Mouse (Mus musculus) testis, adult 2 months (tissue): ENCODE measurements around the gene Gchfr. TPM values are rescaled to one million over a fixed set of nuclear protein-coding genes. Genes with fewer than 3 reads are reported as not detected.

ENCODE experiments used
- H3K27ac ChIP-seq: fragments of 200-500 bp; 2 replicates; pipeline ENCODE4 v1.5.1; 2012; ENCODE audit warnings: low read depth, low read length; ENCODE audit not compliant: control insufficient read depth, insufficient read depth
- H3K27me3 ChIP-seq: fragments of 200-500 bp; 2 replicates; pipeline ENCODE4 v1.6.1; 2012; ENCODE audit warnings: mild to moderate bottlenecking, low read length, moderate library complexity; ENCODE audit not compliant: control insufficient read depth, insufficient read depth
- H3K36me3 ChIP-seq: fragments of 200-500 bp; 2 replicates; pipeline ENCODE4 v1.6.1; 2012; ENCODE audit warnings: mild to moderate bottlenecking, low read length; ENCODE audit not compliant: control insufficient read depth, insufficient read depth
- H3K4me1 ChIP-seq: fragments of 200-500 bp; 2 replicates; pipeline ENCODE4 v1.6.1; 2012; ENCODE audit warnings: low read length; ENCODE audit not compliant: control insufficient read depth, insufficient read depth
- H3K4me3 ChIP-seq: fragments of 200-500 bp; 2 replicates; pipeline ENCODE4 v1.5.1; 2012; ENCODE audit warnings: low read depth, mild to moderate bottlenecking, low read length, moderate library complexity, mixed read lengths; ENCODE audit not compliant: control insufficient read depth
- CTCF ChIP-seq: fragments of 200-500 bp; IDR thresholded peaks from 2 replicates; pipeline ENCODE4 v1.5.1; 2012; ENCODE audit warnings: low read depth, mild to moderate bottlenecking, inconsistent platforms, low read length, moderate library complexity; ENCODE audit not compliant: control insufficient read depth, insufficient read depth, insufficient replicate concordance
- POLR2A ChIP-seq: fragments of 200-500 bp; IDR thresholded peaks from 2 replicates; pipeline ENCODE4 v1.6.1; 2012; ENCODE audit warnings: low read depth, mild to moderate bottlenecking, inconsistent platforms, low read length, moderate library complexity; ENCODE audit not compliant: control insufficient read depth
- polyA plus RNA-seq: library from polyadenylated mRNA; depleted of rRNA; stranded (reverse); fragments of >200 nt; gene quantifications from 2 replicates; pipeline ENCODE4 v1.2.3, GENCODE M21; 2012

Gene Gchfr
- polyA plus RNA-seq, 1 experiment, result 6.4 TPM

DNA sequence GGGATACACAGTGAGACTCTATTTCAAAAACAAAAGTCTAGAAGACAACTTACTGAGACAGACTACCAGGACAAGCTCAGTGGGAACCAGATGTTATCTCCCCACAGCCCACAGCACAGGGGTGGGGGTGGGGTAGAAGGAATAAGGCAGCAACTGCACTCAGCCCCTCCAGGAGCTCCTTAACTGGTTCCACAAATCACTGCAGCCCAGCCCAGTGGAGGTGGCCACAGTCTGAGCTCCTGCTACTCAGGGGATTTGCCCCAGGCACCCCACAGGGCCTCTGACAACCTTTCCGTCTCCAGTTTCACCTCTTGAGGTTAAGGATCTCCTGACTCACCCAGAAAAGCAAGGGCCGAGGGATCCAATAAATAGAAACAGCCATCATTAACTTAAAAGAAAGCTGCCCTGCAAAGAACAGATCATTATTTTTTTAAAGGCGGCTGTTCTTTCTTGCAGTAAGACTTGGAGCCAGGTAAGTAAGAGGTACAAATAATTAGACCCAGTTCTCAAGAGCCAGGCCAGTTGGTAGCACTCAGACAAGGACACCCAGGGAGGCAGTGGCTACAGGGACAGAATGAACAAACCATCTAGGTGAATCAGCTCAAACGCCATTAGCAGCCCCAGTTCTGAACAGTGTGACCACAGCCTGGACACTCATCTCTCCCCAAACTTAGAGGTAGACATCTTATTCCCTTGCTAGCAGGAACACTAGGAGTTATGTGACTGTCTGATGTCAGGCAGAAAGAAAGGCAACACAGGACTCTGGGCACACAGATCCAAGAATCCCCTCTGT, 28.9 kb downstream of the Gchfr start:
- Histone ChIP-seq H3K4me1 (no peaks in the 10 kb centered on the region), H3K36me3 (no peaks in the 10 kb centered on the region), H3K27ac (no peak overlapping the region), H3K4me3 (no peak overlapping the region), H3K27me3 (no peaks in the 10 kb centered on the region)
- TF ChIP-seq CTCF, result no peak
- TF ChIP-seq POLR2A, result no peak

DNA sequence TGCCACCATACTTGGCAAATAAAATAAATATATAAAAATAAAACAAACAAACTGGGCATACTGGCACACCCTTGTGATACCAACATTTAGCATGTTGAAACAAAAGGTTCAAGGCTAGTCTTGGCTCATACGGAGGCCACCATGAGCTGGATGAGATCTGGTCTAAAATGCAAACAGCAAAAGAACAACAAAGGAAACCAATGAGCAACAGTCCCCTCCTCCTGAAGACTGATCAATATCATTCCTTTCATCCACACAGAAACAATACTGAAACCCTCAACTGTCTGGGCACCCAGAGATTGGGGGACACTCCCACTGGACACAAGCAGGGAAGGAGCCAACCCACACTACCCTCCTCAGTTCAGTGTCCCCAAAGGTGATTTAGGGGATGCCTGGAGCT, 29.9 kb downstream of the Gchfr start:
- Histone ChIP-seq H3K27me3 (no peaks in the 10 kb centered on the region), H3K4me1 (no peaks in the 10 kb centered on the region), H3K4me3 (no peak overlapping the region), H3K27ac (no peak overlapping the region), H3K36me3 (no peaks in the 10 kb centered on the region)
- TF ChIP-seq CTCF, result no peak
- no peak for TF ChIP-seq POLR2A

DNA sequence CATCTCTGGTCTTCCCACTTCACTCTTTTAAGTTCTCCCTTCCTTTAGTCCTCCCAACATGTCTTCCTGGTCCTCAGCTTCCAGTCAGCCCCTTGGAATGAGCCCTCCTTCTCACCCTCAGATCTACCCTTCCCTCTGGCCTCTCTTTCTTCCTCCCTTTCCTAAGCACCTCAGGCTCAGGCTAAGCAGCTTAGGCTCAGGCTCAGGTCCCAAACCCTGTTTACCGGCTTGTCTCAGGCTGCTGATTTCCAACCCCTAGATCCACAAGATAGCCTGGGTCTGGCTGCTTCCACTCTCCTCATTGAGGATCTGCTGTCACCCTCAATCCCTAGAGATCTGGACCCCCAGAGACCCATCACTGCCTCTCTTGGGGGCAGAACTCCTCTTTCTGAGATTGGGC, 30.5 kb downstream of the Gchfr start:
- TF ChIP-seq CTCF (no peak), POLR2A (no peak)
- H3K4me1 ChIP-seq, result no peaks in the 10 kb centered on the region
- no peak overlapping the region for H3K4me3 ChIP-seq
- H3K27ac ChIP-seq, result no peak overlapping the region
- no peaks in the 10 kb centered on the region for H3K27me3 ChIP-seq
- H3K36me3 ChIP-seq, result no peaks in the 10 kb centered on the region

GRCm38 (mm10) chr2:119198934-119199333, 31.4 kb downstream of the Gchfr start:
- no peak overlapping the region for H3K4me3 ChIP-seq
- no peak overlapping the region for H3K27ac ChIP-seq
- no peaks in the 10 kb centered on the region for H3K27me3 ChIP-seq
- H3K4me1 ChIP-seq, result no peaks in the 10 kb centered on the region
- no peak for TF ChIP-seq CTCF
- TF ChIP-seq POLR2A, result no peak
- H3K36me3 ChIP-seq, result no peaks in the 10 kb centered on the region

- no peaks in the 10 kb centered on the region for H3K27me3 ChIP-seq
- H3K36me3 ChIP-seq, result no peaks in the 10 kb centered on the region
- no peak for TF ChIP-seq CTCF
- TF ChIP-seq POLR2A, result no peak
- no peaks in the 10 kb centered on the region for H3K4me1 ChIP-seq
- no peak overlapping the region for H3K4me3 ChIP-seq
- no peak overlapping the region for H3K27ac ChIP-seq
Observed at GRCm38 (mm10) chr2:119202914-119203453, 35.4 kb downstream of the Gchfr start.

DNA sequence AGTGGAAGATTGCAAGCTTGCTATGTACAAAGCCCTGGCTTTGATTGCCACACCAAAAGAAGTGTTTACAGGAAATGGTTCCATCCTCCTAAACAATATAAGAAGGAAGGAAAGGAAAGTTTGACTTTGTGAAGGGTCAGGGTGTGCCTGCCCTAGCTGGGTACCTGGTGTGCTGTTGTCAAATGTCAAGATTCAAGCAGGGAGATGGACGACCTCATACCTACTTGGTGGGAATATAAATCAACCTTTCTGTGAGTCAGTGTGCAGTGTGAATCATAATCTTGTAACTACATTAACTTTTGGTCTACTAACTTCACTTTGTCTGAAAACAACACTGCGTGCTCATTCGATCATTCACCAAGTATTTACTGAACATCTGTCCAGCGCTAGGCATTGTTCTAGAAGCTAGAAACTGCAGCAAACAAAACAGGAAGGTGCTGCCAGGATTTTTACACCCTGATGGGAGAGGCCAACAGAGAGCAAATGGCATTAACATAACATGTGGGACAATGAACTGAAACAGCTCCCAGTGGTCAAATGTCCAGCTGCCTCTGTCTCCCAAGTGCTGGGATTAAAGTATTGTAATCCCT, 36.4 kb downstream of the Gchfr start:
- no peak for TF ChIP-seq CTCF
- TF ChIP-seq POLR2A, result no peak
- H3K36me3 ChIP-seq, result no peaks in the 10 kb centered on the region
- H3K27ac ChIP-seq, result no peak overlapping the region
- H3K27me3 ChIP-seq, result no peaks in the 10 kb centered on the region
- H3K4me3 ChIP-seq, result no peak overlapping the region
- H3K4me1 ChIP-seq, result peaks cover 2% of the 10 kb centered on the region

GRCm38 (mm10) chr2:119207961-119208343, 40.4 kb downstream of the Gchfr start:
- TF ChIP-seq CTCF (no peak), POLR2A (no peak)
- H3K4me1 ChIP-seq, result peaks cover 7% of the 10 kb centered on the region
- H3K27ac ChIP-seq, result peak overlapping the region; percentile 96
- no peaks in the 10 kb centered on the region; the same call in 1 of the 2 replicates for H3K36me3 ChIP-seq
- H3K27me3 ChIP-seq, result no peaks in the 10 kb centered on the region
- peak overlapping the region; percentile 100 for H3K4me3 ChIP-seq

DNA sequence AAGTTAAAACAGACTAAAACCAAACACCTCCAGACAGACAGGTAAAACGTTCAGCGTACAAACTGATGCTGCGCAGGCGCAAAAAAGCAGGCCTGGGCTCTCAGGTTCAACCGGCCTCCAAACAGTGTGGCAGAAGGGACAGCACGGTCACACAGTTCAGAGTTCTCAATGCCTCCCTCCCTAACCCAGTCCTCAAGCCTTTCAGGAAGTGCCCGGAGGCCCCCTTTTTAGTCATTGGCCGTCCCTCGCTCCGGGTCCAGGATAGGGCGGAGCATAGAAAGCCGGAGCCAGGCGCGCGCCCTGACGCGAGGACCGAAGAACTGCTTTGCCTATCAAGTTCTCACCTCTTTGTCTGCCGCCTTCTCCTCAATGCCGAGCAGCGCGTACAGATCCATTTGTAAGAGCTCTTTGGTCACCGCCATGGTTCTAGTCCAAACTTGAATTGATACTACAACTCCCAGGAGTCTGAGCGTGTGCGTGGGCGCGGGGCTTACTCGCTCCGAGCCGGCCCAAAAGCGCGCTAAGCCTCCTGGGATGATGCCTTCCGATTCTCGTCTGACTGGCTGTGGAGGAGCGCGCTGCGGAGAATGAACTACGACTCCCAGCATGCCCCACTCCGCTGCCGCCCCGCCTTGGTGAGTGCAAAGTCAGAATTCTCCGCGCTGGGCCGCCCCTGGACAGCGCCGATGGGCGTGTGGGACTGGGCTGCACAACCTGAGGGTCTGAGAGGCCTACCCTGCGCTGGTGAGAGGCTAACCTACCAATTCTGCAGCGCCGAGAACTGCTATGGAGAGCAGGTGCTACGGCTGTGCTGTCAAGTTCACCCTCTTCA, 41.0 kb downstream of the Gchfr start, which contains the start of the genes Zfyve19 and Dnajc17:
Gene Zfyve19, plus strand, starts transcription at position 274 of the 832 bp plus-strand sequence.
Gene Dnajc17, minus strand, starts transcription at position 452 of the 832 bp plus-strand sequence.
- Histone ChIP-seq H3K4me1 (peaks cover 7% of the 10 kb centered on the region), H3K27me3 (no peaks in the 10 kb centered on the region), H3K27ac (peak within 1 kb of the TSS; percentile 96), H3K4me3 (peak within 1 kb of the TSS; percentile 100), H3K36me3 (no peaks in the 10 kb centered on the region; the same call in 1 of the 2 replicates)
- TF ChIP-seq POLR2A, result peak; percentile 74
- no peak for TF ChIP-seq CTCF
